Mouse (Mus musculus) stomach, postnatal 0 days (tissue): Measurements from ENCODE around the gene Lgi2. TPM values are rescaled to one million over a fixed set of nuclear protein-coding genes. Genes with fewer than 3 reads are reported as not detected.

Experiments
- ATAC-seq: fragments of 200-750 bp; cut with Nextera tagmentation; 2 replicates; pipeline ENCODE4 v1.8.0; 2017; ENCODE audit not compliant: low FRiP score, low TSS enrichment
- DNase-seq: peaks from one replicate; pipeline ENCODE4 v3.0.0-alpha.2; 2016; ENCODE audit warnings: low spot score
- H3K27ac ChIP-seq: fragments of 300-500 bp; sonication (generic); replicated peaks from 2 replicates; pipeline ENCODE4 v1.5.1; 2014; ENCODE audit warnings: mild to moderate bottlenecking, control low read depth
- H3K27me3 ChIP-seq: fragments of 300-500 bp; sonication (generic); 2 replicates; pipeline ENCODE4 v1.6.1; 2014; ENCODE audit warnings: low read length; ENCODE audit not compliant: control insufficient read depth, insufficient read depth
- H3K36me3 ChIP-seq: fragments of 300-500 bp; sonication (generic); 2 replicates; pipeline ENCODE4 v1.6.1; 2014; ENCODE audit warnings: low read length, mixed read lengths; ENCODE audit not compliant: control insufficient read depth, insufficient read depth
- H3K4me1 ChIP-seq: fragments of 300-500 bp; sonication (generic); replicated peaks from 2 replicates; pipeline ENCODE4 v1.6.1; 2014; ENCODE audit warnings: antibody characterized with exemption; ENCODE audit not compliant: control insufficient read depth, insufficient read depth
- H3K4me2 ChIP-seq: fragments of 300-500 bp; sonication (generic); replicated peaks from 2 replicates; pipeline ENCODE4 v1.6.1; 2014; ENCODE audit warnings: low read depth, mild to moderate bottlenecking, control low read depth, moderate library complexity
- H3K4me3 ChIP-seq: fragments of 300-500 bp; sonication (generic); 2 replicates; pipeline ENCODE4 v1.5.1; 2014; ENCODE audit warnings: low read depth, low read length, control low read depth
- H3K9ac ChIP-seq: fragments of 300-500 bp; sonication (generic); 2 replicates; pipeline ENCODE4 v1.6.1; 2014; ENCODE audit warnings: mild to moderate bottlenecking, low read length, control low read depth, mixed read lengths
- H3K9me3 ChIP-seq: fragments of 300-500 bp; sonication (generic); 2 replicates; pipeline ENCODE4 v1.6.1; 2016; ENCODE audit warnings: low read length; ENCODE audit not compliant: control insufficient read depth
- CTCF ChIP-seq: IDR thresholded peaks from 2 replicates; pipeline ENCODE4 v1.5.1; 2016; ENCODE audit warnings: antibody characterized with exemption, low read depth, mild to moderate bottlenecking, moderate library complexity
- EP300 ChIP-seq: optimal IDR thresholded peaks from 2 replicates; pipeline ENCODE3; 2016; ENCODE audit warnings: antibody characterized with exemption
- WGBS: fragments of 180-500 bp; shearing (Covaris S2); extraction: QIAGEN DNeasy Blood & Tissue Kit; methylation state at CpG from one replicate; pipeline ENCODE4 v1.1.7; 2014; 5-methylcytosine and 5-hydroxymethylcytosine counted together
- polyA plus RNA-seq: library from polyadenylated mRNA; unstranded; fragments of >200 nt; fragmentation: Nextera tagmentation; extraction: Ambion mirVana; gene quantifications from 2 replicates; pipeline ENCODE4 v1.2.1, GENCODE M21; 2015

Gene Lgi2
- polyA plus RNA-seq, 1 experiment from 2014 or later: 4.8 TPM

DNA sequence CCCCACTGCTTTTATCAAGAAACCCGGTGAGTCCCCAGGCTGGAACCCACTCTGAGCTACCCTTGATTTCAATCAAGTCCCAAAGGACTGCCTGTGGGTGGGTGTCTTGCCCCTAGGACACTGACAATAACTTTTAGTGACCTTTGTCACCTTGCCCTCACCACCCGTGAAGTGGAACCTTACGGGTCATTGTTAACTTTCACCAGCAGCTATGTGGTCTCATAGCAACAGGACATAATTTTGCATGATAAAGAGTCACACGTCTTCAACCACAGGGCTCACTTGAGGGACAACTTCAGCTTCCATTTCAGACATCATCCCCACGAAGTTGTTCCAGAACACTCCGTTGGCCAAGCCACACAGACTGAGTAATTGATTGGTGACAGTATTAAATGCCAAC is 4.5 kb upstream of the Lgi2 start:
- Histone ChIP-seq H3K27me3 (no peaks in the 10 kb centered on the region), H3K9ac (no peak overlapping the region), H3K4me2 (no peak overlapping the region), H3K9me3 (peaks cover 6% of the 10 kb centered on the region; the same call in 1 of the 2 replicates), H3K36me3 (no peaks in the 10 kb centered on the region), H3K4me3 (no peak overlapping the region), H3K27ac (no peak overlapping the region), H3K4me1 (no peaks in the 10 kb centered on the region; the same call in 1 of the 2 replicates)
- TF ChIP-seq CTCF (no peak), EP300 (no peak)
- WGBS: 68% methylated on average over 6 of the region's 6 CpGs
- ATAC-seq: no peak
- DNase-seq: no peak

- 6% methylated on average over 17 of the region's 17 CpGs for WGBS
- DNase-seq (no peak), ATAC-seq (peak; percentile 53)
- H3K9me3 ChIP-seq: no peaks in the 10 kb centered on the region
- H3K9ac ChIP-seq: peak overlapping the region; percentile 69
- no peaks in the 10 kb centered on the region for H3K27me3 ChIP-seq
- TF ChIP-seq EP300 (no peak), CTCF (no peak)
- peaks cover 2% of the 10 kb centered on the region; the same call in 1 of the 2 replicates for H3K4me1 ChIP-seq
- H3K4me3 ChIP-seq: peak overlapping the region; percentile 56
- no peaks in the 10 kb centered on the region for H3K36me3 ChIP-seq
- H3K27ac ChIP-seq: peak overlapping the region; percentile 58
- peak overlapping the region; percentile 93 for H3K4me2 ChIP-seq
Observed at GRCm38 (mm10) chr5:52565214-52565812, 949 bp downstream of the Lgi2 start.

- TF ChIP-seq CTCF: no peak
- TF ChIP-seq EP300: no peak
- no peak overlapping the region for H3K27ac ChIP-seq
- no peak for ATAC-seq
- H3K9ac ChIP-seq: no peak overlapping the region
- DNase-seq: no peak
- H3K36me3 ChIP-seq: no peaks in the 10 kb centered on the region
- H3K4me2 ChIP-seq: peak overlapping the region; percentile 93
- no peaks in the 10 kb centered on the region for H3K9me3 ChIP-seq
- peaks cover 2% of the 10 kb centered on the region; the same call in 1 of the 2 replicates for H3K4me1 ChIP-seq
- WGBS: 31% methylated on average over 3 of the region's 3 CpGs
- H3K4me3 ChIP-seq: no peak overlapping the region
- H3K27me3 ChIP-seq: no peaks in the 10 kb centered on the region
Observed at GRCm38 (mm10) chr5:52564351-52564750, 1.9 kb downstream of the Lgi2 start.

DNA sequence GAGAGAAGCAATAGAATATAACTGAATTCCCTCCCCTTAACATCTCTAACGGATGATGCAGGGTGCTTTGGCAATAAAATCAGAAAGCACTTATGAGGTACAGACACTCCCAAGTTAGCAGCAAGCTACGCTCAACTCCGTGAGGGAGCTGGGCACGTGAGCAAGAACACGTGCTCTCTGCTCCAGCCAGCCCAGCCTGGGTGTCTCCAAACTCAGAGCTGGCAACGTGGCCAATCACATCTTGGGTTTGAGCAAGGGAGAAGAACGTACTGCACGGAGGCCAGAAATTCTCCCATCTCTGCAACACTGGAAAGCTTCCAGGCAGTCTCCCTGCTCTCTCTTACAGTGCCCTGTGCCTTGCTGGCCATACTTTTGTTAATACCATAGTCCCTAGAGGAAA is 6.0 kb downstream of the Lgi2 start:
- no peaks in the 10 kb centered on the region for H3K36me3 ChIP-seq
- TF ChIP-seq CTCF: no peak
- no peak for TF ChIP-seq EP300
- H3K4me3 ChIP-seq: no peak overlapping the region
- 57% methylated on average over 8 of the region's 8 CpGs for WGBS
- DNase-seq (no peak), ATAC-seq (peak; percentile 60; the same call in 1 of the 2 replicates)
- no peaks in the 10 kb centered on the region for H3K9me3 ChIP-seq
- no peak overlapping the region for H3K9ac ChIP-seq
- no peak overlapping the region for H3K27ac ChIP-seq
- 0 out of 2 replicates have a peak, but pooled peaks cover 2% of the 10 kb centered on the region for H3K4me1 ChIP-seq
- H3K27me3 ChIP-seq: no peaks in the 10 kb centered on the region
- no peak overlapping the region for H3K4me2 ChIP-seq

GRCm38 (mm10) chr5:52555526-52555925 is 10.7 kb downstream of the Lgi2 start:
- WGBS: 78% methylated on average over 7 of the region's 7 CpGs
- ATAC-seq: no peak

DNA sequence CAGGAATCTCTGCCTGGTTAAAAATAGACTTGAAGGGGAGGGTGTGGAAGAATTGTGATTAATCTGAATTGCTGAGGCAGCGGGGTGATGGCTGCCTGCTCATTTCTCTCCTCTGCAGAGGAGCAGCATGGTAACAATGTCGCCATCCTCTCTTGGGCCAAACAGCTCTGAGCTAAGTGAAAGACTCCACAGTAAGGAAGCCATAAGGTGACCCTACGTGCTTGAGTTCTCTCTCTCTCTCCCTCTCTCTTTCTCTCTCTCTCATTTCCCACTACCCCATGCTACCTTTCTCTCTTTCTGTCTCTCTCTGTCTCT is 15.0 kb downstream of the Lgi2 start:
- no peak overlapping the region for H3K9ac ChIP-seq
- H3K4me3 ChIP-seq: no peak overlapping the region
- no peaks in the 10 kb centered on the region for H3K4me1 ChIP-seq
- no peak for DNase-seq
- H3K27me3 ChIP-seq: no peaks in the 10 kb centered on the region
- H3K9me3 ChIP-seq: no peaks in the 10 kb centered on the region
- TF ChIP-seq EP300 (no peak), CTCF (no peak)
- 75% methylated on average over 3 of the region's 3 CpGs for WGBS
- H3K4me2 ChIP-seq: no peak overlapping the region
- ATAC-seq: no peak
- H3K27ac ChIP-seq: no peak overlapping the region
- H3K36me3 ChIP-seq: 0 out of 2 replicates have a peak, but pooled peaks cover 3% of the 10 kb centered on the region

More at GRCm38 (mm10) chr5:52555526-52555925, 10.7 kb downstream of the Lgi2 start:
- no peak overlapping the region for H3K4me3 ChIP-seq
- no peak overlapping the region for H3K4me2 ChIP-seq
- 0 out of 2 replicates have a peak, but pooled peaks cover 3% of the 10 kb centered on the region for H3K36me3 ChIP-seq
- no peak overlapping the region for H3K27ac ChIP-seq
- H3K4me1 ChIP-seq: no peaks in the 10 kb centered on the region
- H3K9me3 ChIP-seq: no peaks in the 10 kb centered on the region
- TF ChIP-seq EP300 (no peak), CTCF (no peak)
- H3K27me3 ChIP-seq: no peaks in the 10 kb centered on the region
- H3K9ac ChIP-seq: no peak overlapping the region
- no peak for DNase-seq
